Mouse (Mus musculus): ENCODE measurements around the gene Dab1.

- TF ChIP-seq EP300 (IDR thresholded peaks at IDR 0.05; ENCODE audit: low read depth) = no peak
- TF ChIP-seq CTCF (IDR thresholded peaks at IDR 0.05; ENCODE audit: low read depth) = no peak
Observed at GRCm38 (mm10) chr4:104431231-104431855, 812.2 kb downstream of the Dab1 start.
